Mouse (Mus musculus): Measurements from ENCODE around the gene Hist1h1a.

DNA sequence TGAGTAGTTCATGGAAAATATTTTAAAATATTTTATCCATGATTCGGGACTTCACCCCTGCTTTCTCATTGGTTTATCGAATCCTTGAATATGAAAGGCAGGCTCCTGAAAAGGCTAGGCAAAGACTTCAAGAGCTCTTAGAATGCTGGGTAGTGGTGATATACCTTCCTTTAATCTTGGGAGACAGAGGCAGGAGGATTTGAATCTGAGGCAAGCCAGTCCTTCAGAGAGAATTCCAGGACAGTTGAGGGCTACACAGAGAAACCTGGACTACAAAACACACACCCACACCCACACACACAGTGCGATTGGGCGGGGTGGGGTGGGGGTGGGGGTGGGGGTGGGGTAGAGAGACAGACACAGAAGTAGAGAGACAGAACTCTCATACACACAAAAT, 15.6 kb upstream of the Hist1h1a start:
- TF ChIP-seq POLR2A (IDR thresholded peaks at IDR 0.05; ENCODE audit: borderline replicate concordance, low read depth, low read length) = no peak
- TF ChIP-seq CTCF (IDR thresholded peaks at IDR 0.05; ENCODE audit: low read depth, low read length) = no peak

Data from bone marrow macrophage, adult 2 months (primary cell).